Mouse (Mus musculus) midbrain, embryonic 10.5 days (tissue): Measurements from ENCODE around the gene Vasp. TPM values are rescaled to one million over a fixed set of nuclear protein-coding genes. Genes with fewer than 3 reads are reported as not detected.
A peak's percentile ranks its signal among the peaks of the same experiment; 100 is the strongest.

ENCODE experiments used
- DNase-seq: peaks from one replicate; pipeline ENCODE4 v3.0.0-alpha.2; 2017; ENCODE audit warnings: low spot score
- H3K27ac ChIP-seq: fragments of 300-500 bp; sonication (generic); replicated peaks from 2 replicates; pipeline ENCODE4 v1.5.1; 2016; ENCODE audit warnings: mild to moderate bottlenecking
- H3K27me3 ChIP-seq: fragments of 300-500 bp; sonication (generic); 2 replicates; pipeline ENCODE4 v1.6.1; 2016; ENCODE audit warnings: low read depth, mild to moderate bottlenecking; ENCODE audit not compliant: poor library complexity, severe bottlenecking
- H3K36me3 ChIP-seq: fragments of 300-500 bp; sonication (generic); 2 replicates; pipeline ENCODE4 v1.6.1; 2016; ENCODE audit warnings: mild to moderate bottlenecking, moderate library complexity
- H3K4me1 ChIP-seq: fragments of 300-500 bp; sonication (generic); 2 replicates; pipeline ENCODE4 v1.6.1; 2016
- H3K4me3 ChIP-seq: fragments of 300-500 bp; sonication (generic); 2 replicates; pipeline ENCODE4 v1.5.1; 2016; ENCODE audit warnings: mild to moderate bottlenecking, moderate library complexity
- H3K9me3 ChIP-seq: fragments of 300-500 bp; sonication (generic); replicated peaks from 2 replicates; pipeline ENCODE4 v1.6.1; 2016; ENCODE audit warnings: mild to moderate bottlenecking
- WGBS: fragments of 180-500 bp; shearing (Covaris S2); methylation state at CpG from one replicate; pipeline ENCODE4 v1.1.7; 2016; 5-methylcytosine and 5-hydroxymethylcytosine counted together
- polyA plus RNA-seq: library from polyadenylated mRNA; unstranded; fragments of >200 nt; fragmentation: Nextera tagmentation; extraction: Ambion mirVana; gene quantifications from 2 replicates; pipeline ENCODE4 v1.2.1, GENCODE M21; 2016

The Vasp gene
- polyA plus RNA-seq, result 49.3 and 52.7 TPM in 2 replicates

DNA sequence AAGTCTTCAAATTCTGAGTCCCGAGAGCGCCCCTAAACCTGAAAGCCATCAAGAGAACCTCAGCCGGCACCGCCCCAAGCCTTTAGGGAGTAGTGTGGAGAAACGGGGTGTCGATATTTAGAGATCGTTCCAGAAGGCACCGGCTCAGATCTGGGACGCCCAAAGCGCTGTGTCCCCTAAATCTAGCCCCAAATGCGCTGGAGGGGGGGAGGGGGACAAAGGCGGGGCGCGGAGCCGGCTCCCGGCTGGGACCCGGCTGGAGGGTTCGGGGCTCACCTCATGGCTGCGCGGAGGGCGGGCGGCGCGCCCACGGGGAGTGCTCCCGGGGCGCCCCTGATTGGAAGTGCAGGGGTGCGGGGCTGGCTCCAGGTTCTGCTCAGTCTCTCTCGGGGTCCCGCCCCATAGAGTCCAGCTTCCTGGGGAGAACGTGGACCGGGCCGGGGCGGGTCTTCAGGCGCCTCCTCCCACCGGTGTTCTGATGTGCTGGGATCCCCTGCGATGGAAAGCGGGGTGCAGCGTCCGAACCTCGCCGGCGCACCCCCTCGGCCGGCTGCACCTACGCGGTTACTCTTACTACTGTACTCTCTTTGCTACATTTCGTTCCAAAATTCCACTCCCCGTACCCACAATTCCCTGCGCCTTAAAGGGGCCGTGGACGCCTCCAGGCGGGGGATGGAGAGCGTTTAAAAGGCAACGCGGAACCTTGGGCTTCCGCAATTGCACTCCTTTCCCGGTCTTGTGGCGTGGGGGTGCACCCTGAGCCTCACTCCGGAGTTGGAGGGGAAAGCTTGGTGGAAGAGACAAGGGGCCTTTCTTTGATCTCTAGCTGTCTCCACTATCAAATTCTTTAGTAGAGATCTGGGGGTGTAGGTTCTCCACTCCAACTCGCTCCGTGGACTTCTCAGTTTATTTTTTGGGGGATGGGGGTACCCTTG, at the start of gene Vasp:
TSS of gene Vasp (minus strand) at position 580 of the 935 bp plus-strand sequence.
- WGBS, result under 1% methylated on average over 62 of the region's 62 CpGs
- Histone ChIP-seq H3K4me3 (peak within 1 kb of the TSS; percentile 99), H3K27ac (peak within 1 kb of the TSS; percentile 93), H3K27me3 (no peaks in the 10 kb centered on the region), H3K36me3 (peaks cover 10% of the 10 kb centered on the region), H3K9me3 (no peaks in the 10 kb centered on the region), H3K4me1 (peaks cover 39% of the 10 kb centered on the region)
- peak; percentile 86 for DNase-seq

DNA sequence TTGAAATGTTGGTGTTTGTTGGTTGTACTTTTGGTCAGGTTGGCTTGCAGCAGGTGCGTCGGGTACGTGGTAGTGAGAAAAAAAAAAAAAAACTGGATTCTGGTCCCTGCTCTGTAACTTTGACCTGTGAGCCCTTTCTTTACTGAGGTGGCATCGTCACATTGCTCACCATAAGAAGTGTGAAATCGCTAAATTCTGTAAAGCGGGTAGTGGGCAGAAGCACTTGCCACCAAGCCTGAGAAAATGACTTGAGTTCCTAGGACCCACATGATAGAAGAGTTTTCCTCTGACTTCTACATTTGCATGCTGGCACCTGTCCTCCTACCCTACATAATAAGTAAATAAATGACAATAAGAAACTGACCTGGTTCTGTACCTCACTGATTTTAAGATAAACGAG, 49.0 kb upstream of the Vasp start:
- 46% methylated on average over 7 of the region's 7 CpGs for WGBS
- peaks cover 43% of the 10 kb centered on the region for H3K4me1 ChIP-seq
- H3K27me3 ChIP-seq, result peaks cover 36% of the 10 kb centered on the region
- H3K4me3 ChIP-seq, result peak overlapping the region; percentile 61
- DNase-seq, result no peak
- peak overlapping the region; percentile 53; the same call in 1 of the 2 replicates for H3K27ac ChIP-seq
- H3K9me3 ChIP-seq, result no peaks in the 10 kb centered on the region
- H3K36me3 ChIP-seq, result no peaks in the 10 kb centered on the region

DNA sequence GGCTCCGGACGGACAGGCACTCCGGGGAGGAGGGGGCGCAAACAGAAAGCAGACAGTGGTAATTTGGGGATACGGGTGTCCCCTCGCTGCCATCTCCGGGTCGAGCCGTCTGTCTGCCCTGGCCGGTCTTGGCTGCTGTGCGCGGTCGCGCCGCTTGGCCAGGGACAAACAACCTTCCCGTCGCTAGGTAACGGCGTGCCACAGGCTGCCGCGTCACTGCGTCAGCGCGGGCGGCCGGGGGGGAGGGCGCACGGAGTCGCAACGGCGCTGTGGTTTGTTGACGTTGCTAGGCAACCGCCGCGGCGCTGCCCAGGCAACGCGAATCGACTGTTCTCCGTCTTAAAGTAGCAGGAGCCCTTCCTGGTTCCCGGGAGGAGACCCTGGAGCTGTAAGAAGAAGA, 48.3 kb upstream of the Vasp start:
- Histone ChIP-seq H3K9me3 (no peaks in the 10 kb centered on the region), H3K27ac (peak overlapping the region; percentile 78), H3K36me3 (no peaks in the 10 kb centered on the region), H3K4me3 (peak overlapping the region; percentile 61), H3K4me1 (peaks cover 41% of the 10 kb centered on the region), H3K27me3 (peaks cover 43% of the 10 kb centered on the region)
- peak; percentile 98 for DNase-seq
- WGBS, result 0% methylated on average over 41 of the region's 41 CpGs

DNA sequence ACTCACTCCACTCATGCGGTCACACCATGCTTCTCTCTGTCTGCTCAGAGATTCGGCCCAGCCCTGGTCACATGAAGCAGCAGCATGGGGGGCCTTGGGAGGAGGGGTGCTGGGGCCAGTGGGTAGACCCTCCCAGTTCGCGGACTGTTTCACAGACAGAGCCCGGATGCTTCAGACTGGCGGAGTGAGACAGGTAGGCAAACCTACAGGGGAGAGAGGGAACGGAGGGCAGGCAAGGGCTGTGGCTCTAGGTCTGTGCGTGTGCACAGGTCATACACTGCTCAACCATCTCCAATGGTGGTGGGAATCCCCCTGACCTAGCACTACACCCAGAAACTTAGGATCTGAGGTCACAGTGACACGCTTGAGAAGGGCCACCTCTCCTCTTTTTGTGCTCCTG, 47.8 kb upstream of the Vasp start:
- H3K4me1 ChIP-seq, result peaks cover 41% of the 10 kb centered on the region
- H3K4me3 ChIP-seq, result peak overlapping the region; percentile 61
- no peaks in the 10 kb centered on the region for H3K36me3 ChIP-seq
- WGBS, result 13% methylated on average over 9 of the region's 9 CpGs
- H3K9me3 ChIP-seq, result no peaks in the 10 kb centered on the region
- H3K27me3 ChIP-seq, result peaks cover 48% of the 10 kb centered on the region
- peak overlapping the region; percentile 78 for H3K27ac ChIP-seq
- peak; percentile 34 for DNase-seq

DNA sequence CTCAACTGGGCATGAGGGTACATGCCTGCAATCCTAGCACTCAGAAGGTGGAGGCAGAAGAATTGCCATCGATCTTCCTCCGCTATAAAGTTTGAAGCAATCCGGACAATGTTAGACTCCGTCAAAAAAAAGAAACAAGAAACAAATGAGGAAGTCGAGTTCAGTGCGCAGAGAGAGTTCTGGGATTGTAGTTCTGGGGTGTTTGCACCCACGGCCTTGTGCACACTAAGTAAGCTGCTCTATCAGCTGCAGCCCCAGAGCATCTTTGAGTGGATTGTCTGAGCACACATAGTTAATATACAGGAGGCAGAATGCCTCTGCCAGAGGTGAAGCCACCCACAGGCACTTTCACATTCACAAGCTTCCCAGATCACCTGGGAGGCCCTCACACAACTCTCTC, 47.1 kb upstream of the Vasp start:
- no peak overlapping the region for H3K4me3 ChIP-seq
- H3K9me3 ChIP-seq, result no peaks in the 10 kb centered on the region
- 77% methylated on average over 7 of the region's 7 CpGs for WGBS
- peaks cover 55% of the 10 kb centered on the region for H3K27me3 ChIP-seq
- no peak for DNase-seq
- H3K27ac ChIP-seq, result no peak overlapping the region
- H3K4me1 ChIP-seq, result peaks cover 41% of the 10 kb centered on the region
- no peaks in the 10 kb centered on the region for H3K36me3 ChIP-seq

DNA sequence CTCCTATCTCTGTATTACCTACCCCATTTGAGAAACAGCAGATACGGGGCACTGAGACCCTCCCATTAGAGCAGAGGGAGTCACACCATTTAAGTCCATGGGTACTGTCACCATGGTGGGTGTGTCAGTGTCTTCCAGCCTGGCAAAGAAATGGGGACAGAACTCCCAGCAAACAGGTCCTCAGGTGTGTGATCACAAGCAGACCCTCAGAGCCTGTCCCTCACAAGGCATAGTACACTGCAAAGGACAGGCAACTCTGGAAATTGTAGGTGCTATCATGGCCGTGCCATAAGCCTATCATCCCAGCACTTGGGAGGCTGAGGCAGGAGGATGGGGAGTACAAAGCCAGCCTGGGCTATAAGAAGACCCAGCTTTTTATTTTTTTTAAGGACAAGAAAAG, 46.6 kb upstream of the Vasp start:
- Histone ChIP-seq H3K27ac (no peak overlapping the region), H3K27me3 (peaks cover 60% of the 10 kb centered on the region), H3K4me3 (no peak overlapping the region), H3K4me1 (peaks cover 41% of the 10 kb centered on the region), H3K36me3 (no peaks in the 10 kb centered on the region), H3K9me3 (no peaks in the 10 kb centered on the region)
- no peak for DNase-seq
- 74% methylated on average over 2 of the region's 2 CpGs for WGBS

DNA sequence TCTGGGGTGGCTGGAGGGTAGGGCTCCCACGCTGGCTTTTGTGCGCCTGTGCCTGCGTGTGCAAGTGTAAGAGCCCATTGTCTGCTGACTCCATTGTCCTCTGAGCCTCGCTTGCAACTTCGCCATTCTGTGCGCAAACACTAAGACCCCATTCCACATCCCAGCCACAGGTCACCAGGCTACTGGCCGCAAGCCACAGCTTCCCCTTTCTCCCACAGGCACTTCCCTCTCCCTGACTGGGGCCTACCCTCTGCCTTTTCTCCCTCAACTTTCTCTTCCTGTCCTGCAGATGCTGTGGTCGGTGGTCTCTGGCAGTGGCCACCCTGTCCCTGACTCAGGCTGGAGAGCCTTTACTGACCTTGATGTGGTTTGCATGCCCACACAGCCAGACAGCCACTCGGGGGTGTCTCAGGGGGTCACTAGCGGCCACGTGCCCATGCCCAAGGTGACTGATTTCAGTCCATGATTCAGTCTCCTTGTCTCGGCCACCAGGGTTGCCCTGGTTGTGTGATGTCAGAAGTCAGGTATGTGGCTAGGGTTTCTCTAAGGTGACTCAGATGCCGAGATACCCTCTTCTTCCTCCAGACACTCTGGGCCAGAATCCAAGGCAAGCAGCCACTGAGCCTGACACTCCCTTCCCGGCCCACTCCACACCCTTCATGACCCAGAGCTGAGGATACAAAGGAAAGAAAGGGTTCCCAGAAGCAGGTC, 45.0 kb upstream of the Vasp start:
- Histone ChIP-seq H3K36me3 (no peaks in the 10 kb centered on the region), H3K27me3 (peaks cover 70% of the 10 kb centered on the region), H3K27ac (peak overlapping the region; percentile 80), H3K4me1 (peaks cover 37% of the 10 kb centered on the region), H3K4me3 (peak overlapping the region; percentile 11; the same call in 1 of the 2 replicates), H3K9me3 (no peaks in the 10 kb centered on the region)
- peak; percentile 28 for DNase-seq
- WGBS, result 48% methylated on average over 14 of the region's 14 CpGs

DNA sequence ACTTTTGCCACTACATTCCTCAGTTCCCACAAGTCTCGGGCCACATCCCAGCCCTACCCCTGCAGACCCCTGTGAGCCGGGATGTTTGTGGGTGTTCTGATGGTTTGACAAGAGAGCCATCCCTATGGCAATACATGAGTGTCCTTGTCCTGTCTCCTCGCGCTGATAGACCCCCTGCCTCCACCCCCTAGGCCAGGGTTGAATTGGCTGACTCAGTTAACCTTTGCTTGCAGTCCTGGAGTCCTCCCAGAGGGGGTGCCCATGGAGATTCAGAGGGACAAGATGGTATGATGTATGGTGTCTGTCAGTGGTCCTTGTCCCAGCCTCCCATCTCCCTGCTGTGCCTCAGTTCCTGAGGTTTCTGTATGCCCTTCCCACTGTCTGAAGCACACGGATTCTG, 42.4 kb upstream of the Vasp start:
- whole genome bisulfite sequencing, result 62% methylated on average over 5 of the region's 5 CpGs
- Histone ChIP-seq H3K27ac (no peak overlapping the region), H3K4me1 (peaks cover 27% of the 10 kb centered on the region), H3K36me3 (no peaks in the 10 kb centered on the region), H3K4me3 (no peak overlapping the region), H3K9me3 (no peaks in the 10 kb centered on the region), H3K27me3 (peaks cover 71% of the 10 kb centered on the region)
- DNase-seq, result no peak

DNA sequence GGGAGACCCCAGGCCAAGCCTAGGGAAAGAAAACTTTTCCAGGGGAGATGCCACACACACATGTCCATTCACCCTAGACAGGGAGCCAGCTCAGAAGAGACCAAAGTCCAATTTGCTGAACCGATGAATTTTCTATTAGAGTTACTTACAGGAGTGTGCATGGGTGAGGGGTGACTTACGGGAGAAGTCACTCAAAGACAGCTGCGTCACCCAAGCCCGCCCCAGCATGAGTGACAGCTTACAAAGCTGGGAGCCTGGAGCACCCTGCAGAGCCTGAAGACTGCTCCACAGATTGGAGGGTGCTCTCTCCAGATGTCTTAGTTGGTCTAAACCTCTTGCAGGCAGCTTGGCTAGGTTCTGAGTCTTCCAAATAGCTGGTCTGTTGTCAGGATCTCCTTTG, 40.4 kb upstream of the Vasp start:
- 32% methylated on average over 4 of the region's 4 CpGs for WGBS
- DNase-seq, result no peak
- no peak overlapping the region for H3K27ac ChIP-seq
- H3K27me3 ChIP-seq, result peaks cover 62% of the 10 kb centered on the region
- H3K36me3 ChIP-seq, result no peaks in the 10 kb centered on the region
- H3K4me1 ChIP-seq, result peaks cover 42% of the 10 kb centered on the region
- H3K4me3 ChIP-seq, result no peak overlapping the region
- no peaks in the 10 kb centered on the region for H3K9me3 ChIP-seq

DNA sequence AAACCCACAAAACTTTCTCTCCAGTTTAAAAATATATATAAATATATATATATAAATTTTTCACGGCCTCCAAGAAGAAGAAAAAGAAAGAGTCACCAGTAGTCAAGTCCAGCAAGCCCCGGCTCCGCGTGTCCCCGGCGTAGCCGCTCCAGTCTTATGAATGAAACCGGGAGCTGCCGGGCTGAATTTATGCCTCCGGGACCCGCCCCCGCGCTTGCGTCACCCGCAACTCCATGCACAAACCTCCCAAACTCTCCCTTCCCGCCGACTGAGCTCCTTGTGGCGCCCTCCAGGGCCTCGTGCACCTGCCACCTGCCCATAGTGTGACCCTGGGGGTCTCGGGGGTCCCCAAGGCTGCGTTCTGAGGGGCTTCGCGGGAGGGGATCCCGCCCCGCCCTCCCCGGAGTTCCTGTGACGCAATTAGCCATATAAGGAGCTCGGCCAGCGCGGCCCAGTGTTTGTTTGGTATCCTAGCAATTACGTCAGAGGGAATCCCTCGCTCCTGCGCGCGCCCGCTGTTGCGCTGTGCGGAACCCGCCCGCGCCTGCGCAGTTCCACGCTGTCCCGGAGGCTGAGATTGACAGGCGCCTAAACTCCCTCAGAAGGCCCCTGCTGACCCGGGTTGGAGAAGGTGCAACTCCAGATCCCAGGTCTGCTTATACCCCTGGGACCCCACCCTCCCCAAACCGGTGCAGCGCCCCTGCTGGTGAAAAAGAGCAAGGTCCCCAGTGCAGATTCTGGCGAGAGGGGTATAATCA, 38.4 kb upstream of the Vasp start, which contains the start of gene Fosb:
TSS of gene Fosb (minus strand) at position 168 of the 758 bp plus-strand sequence.
- H3K4me3 ChIP-seq, result peak within 1 kb of the TSS; percentile 80
- no peaks in the 10 kb centered on the region for H3K36me3 ChIP-seq
- peak within 1 kb of the TSS; percentile 47 for H3K27ac ChIP-seq
- no peaks in the 10 kb centered on the region for H3K9me3 ChIP-seq
- under 1% methylated on average over 49 of the region's 49 CpGs for WGBS
- peaks cover 67% of the 10 kb centered on the region for H3K27me3 ChIP-seq
- H3K4me1 ChIP-seq, result peaks cover 35% of the 10 kb centered on the region
- DNase-seq, result peak; percentile 95

DNA sequence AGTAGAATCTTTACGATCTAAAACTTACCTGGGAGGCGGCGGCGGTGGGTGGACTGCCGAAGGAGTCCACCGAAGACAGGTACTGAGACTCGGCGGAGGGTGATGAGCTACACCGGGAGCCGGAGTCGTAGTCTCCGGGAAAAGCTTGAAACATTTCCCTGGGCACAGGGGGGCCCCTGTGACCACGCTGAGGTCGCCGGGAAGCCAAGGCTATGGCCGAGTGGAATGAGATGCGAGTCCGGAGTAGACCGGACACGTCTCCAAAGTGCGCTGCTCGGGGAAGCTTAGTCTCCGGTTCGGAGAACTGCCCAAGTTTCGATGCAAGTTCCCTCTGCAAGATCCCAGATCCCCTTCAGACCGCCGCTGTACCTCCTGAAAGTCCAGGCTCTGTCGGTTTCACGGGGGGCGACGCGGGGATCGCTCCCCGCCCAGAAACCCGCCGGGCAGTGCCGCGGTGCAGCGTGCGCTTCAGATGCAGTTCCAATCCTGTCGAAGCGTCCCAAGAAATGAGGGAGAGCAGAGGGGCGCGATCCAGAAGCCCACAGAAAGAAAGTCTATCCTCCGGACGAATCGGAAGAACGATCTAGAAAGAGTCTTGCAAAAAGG, 37.8 kb upstream of the Vasp start:
- peaks cover 42% of the 10 kb centered on the region for H3K4me1 ChIP-seq
- H3K4me3 ChIP-seq, result peak overlapping the region; percentile 80
- peak; percentile 40 for DNase-seq
- H3K36me3 ChIP-seq, result no peaks in the 10 kb centered on the region
- H3K27ac ChIP-seq, result no peak overlapping the region
- H3K9me3 ChIP-seq, result no peaks in the 10 kb centered on the region
- H3K27me3 ChIP-seq, result peaks cover 67% of the 10 kb centered on the region
- 2% methylated on average over 48 of the region's 48 CpGs for WGBS
